Mouse (Mus musculus): ENCODE measurements around the gene Cd2.

Gene Cd2

DNA sequence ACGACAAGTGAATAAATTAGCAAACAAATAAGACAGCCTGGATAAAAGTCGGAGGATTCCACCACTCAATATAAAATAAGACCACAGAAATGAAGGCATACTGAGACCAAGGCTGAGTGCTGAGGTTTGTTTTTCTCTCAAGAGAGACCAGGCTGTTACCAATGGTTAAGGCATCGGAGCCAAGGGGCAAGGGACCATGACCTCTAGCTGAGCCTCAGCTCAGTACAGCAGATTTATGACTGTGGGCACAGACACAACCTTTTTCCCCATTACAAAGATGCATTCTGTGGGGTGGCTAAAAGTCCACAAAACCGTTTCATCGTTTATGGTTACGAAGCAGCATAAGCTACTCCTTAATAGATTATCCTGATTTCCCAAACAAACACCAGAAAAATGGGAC is 11.9 kb upstream of the Cd2 start:
- DNase-seq (ENCODE audit: low read depth, low spot score), result no peak
- H3K27me3 ChIP-seq (ENCODE audit: control insufficient read depth, insufficient read depth, low read length, poor library complexity, severe bottlenecking), result no peaks in the 10 kb centered on the region; the same call in 1 of the 2 replicates
- H3K36me3 ChIP-seq (ENCODE audit: control insufficient read depth, insufficient read depth, low read length, poor library complexity, severe bottlenecking), result no peaks in the 10 kb centered on the region

GRCm38 (mm10) chr3:101297221-101297620 is 9.5 kb upstream of the Cd2 start:
- H3K36me3 ChIP-seq (ENCODE audit: control insufficient read depth, insufficient read depth, low read length, poor library complexity, severe bottlenecking), result no peaks in the 10 kb centered on the region
- DNase-seq (ENCODE audit: low read depth, low spot score), result no peak
- no peaks in the 10 kb centered on the region; the same call in 1 of the 2 replicates for H3K27me3 ChIP-seq (ENCODE audit: control insufficient read depth, insufficient read depth, low read length, poor library complexity, severe bottlenecking)

DNA sequence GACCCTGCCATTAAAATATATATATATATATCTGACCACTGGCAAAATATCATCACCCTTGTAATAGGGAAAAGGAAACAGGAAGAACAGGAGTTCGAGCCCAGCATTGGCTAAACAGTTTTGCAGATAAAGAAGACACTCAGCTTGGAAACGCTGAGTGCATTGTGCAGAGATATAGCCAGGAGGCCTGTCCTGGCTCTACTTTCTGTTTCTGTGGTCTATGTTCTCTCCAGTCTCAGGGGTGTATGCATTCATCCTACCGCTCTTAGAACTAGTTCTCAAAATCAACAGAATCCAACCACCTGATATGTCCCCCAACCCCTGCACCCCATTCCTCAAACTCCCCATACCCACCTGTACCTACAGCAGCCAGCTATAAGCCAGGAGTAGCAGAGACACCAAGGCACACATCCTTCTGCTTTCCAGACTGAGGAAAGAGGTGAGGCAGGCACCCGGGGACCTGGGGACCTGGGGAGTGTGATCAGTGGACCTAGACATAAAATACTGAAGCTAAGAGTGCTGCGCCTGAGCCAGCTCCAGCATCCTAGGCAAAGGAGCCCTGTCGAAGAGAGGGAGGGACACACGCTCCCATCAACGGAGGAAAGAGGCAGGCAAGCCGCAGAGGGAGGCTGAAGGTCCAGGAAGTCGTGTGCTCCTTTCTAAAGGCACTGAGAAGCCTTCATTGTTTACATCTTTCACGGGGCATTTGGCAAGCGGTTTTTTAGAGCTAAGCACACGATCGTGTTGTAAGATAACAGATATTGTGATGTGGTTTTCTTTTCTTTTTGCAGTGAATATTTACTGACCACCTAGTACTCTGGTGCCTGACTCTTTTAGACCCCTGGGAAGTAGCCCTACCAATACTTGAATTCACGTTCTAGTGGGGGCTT is 8.4 kb upstream of the Cd2 start:
- no peaks in the 10 kb centered on the region; the same call in 1 of the 2 replicates for H3K27me3 ChIP-seq (ENCODE audit: control insufficient read depth, insufficient read depth, low read length, poor library complexity, severe bottlenecking)
- no peaks in the 10 kb centered on the region for H3K36me3 ChIP-seq (ENCODE audit: control insufficient read depth, insufficient read depth, low read length, poor library complexity, severe bottlenecking)
- DNase-seq (ENCODE audit: low read depth, low spot score), result no peak

DNA sequence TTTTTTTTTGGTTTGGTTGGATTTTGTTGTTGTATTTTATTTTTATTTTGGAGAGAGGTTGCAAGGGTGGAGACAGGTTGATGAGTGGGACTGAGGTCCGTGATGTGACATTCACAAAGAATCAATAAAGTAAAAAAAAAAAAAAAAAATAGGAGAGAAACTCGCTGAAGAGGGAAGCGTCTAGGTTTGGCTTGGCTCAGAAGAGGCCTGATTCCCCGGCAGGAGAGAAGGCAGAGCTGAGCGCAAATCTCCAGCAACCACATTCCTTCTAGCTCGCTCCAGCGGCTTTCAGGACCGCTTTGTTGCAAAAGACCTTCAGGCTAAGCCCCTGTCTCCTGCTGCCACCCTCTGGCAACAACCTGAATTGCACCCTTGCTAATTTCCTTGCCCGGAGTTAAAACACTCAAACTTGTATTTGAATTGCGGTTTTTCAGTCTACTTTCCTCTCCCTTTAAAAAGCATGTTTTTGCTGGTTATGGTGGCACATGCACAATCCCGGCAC is 7.7 kb upstream of the Cd2 start:
- peak; percentile 90 for DNase-seq (ENCODE audit: low read depth, low spot score)
- no peaks in the 10 kb centered on the region for H3K36me3 ChIP-seq (ENCODE audit: control insufficient read depth, insufficient read depth, low read length, poor library complexity, severe bottlenecking)
- H3K27me3 ChIP-seq (ENCODE audit: control insufficient read depth, insufficient read depth, low read length, poor library complexity, severe bottlenecking), result no peaks in the 10 kb centered on the region; the same call in 1 of the 2 replicates

GRCm38 (mm10) chr3:101294487-101295365 is 7.0 kb upstream of the Cd2 start:
- Histone ChIP-seq H3K36me3 (ENCODE audit: control insufficient read depth, insufficient read depth, low read length, poor library complexity, severe bottlenecking) (no peaks in the 10 kb centered on the region), H3K27me3 (ENCODE audit: control insufficient read depth, insufficient read depth, low read length, poor library complexity, severe bottlenecking) (no peaks in the 10 kb centered on the region)
- peak; percentile 43 for DNase-seq (ENCODE audit: low read depth, low spot score)

DNA sequence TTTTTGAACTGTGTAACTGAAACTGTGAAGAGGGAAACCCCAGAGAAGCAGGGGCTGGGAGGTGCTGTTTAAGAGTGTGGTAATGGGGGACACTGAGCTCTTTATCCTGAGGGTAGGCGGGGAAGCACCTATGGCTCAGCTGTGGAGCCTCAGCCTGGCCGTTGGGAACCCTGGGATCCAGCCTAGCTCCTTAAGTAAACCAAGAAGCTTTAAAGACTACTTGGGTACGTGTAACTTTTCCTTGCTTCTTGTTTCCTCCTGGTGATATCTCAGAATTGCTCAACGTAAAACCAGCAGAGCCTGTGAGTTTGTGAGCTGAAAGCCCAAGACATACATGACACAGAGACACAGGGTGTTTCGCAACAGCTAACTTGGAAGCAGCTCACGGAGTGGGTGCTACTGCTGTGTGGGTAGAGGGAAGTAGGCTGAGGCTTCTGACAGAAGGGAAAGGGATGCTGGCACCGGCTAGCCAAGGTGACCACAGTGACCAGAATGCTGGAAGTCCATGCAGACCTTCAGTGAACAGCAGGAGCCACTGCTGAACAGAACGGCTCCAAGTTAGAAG is 5.9 kb upstream of the Cd2 start:
- Histone ChIP-seq H3K36me3 (ENCODE audit: control insufficient read depth, insufficient read depth, low read length, poor library complexity, severe bottlenecking) (no peaks in the 10 kb centered on the region), H3K27me3 (ENCODE audit: control insufficient read depth, insufficient read depth, low read length, poor library complexity, severe bottlenecking) (no peaks in the 10 kb centered on the region)
- DNase-seq (ENCODE audit: low read depth, low spot score), result no peak

DNA sequence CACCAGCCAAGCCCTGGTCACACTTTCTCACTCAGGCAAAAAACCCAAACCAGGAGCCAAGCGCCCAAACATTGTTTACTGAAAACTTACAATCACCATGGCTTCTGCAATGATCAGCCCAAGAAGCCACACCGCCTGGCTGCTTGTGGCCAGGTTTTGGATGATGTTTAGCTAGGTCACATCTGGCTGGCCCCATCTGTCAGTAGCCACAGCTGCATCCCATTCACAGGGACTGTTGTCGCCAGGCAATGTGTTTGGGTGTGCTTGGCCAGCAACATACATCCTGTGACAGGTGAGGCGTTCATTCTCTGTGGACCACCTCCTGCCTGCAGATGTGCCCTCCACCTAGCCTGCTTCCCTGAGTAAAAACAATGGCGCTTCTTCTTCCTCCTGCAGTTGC is 4.9 kb upstream of the Cd2 start:
- H3K36me3 ChIP-seq (ENCODE audit: control insufficient read depth, insufficient read depth, low read length, poor library complexity, severe bottlenecking), result no peaks in the 10 kb centered on the region
- H3K27me3 ChIP-seq (ENCODE audit: control insufficient read depth, insufficient read depth, low read length, poor library complexity, severe bottlenecking), result no peaks in the 10 kb centered on the region
- DNase-seq (ENCODE audit: low read depth, low spot score), result peak; percentile 85

DNA sequence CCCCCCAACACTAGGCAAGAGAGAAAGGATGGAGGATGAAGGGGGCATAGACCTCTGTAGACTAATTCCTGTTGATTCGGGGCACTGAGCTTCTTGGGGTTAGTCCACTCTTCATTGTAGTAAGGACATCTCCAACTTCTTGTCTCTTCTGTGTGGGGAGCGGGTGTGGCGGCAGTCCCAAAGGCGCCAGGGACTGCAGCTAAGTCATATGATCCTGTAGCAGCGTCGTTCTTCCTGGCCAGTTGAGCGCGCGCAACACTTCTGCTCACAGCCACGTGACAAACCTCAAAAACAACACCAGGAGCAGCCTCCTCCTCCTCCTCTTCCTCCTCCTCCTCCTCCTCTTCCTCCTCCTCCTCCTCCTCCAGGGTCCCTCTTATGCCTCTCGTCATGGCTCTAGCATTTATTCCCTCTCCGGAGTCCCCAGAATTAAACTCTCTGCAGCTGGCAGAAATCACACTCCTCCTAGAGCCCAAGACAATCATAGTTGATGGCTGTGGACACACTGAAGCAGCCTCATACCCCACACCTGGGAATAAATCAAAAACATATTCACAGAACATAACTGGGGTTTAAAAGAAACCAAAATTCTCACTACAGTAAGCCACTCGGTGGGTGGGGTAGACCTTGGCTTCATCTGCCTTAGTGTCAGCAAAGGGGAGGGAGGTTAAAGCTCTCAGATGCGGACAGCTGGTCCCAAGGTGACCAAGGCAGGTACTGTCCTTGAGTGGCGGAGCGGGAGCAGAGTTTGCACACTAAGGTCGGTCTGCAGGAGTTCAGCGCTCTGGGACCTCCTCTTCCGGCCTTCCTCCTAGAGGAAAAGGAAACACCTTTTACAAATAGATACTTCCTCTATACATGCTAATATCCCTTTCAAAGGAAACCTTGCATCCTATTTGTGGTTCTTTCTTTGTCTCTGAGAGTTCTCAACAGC is 3.1 kb upstream of the Cd2 start:
- H3K36me3 ChIP-seq (ENCODE audit: control insufficient read depth, insufficient read depth, low read length, poor library complexity, severe bottlenecking), result no peaks in the 10 kb centered on the region; the same call in 1 of the 2 replicates
- DNase-seq (ENCODE audit: low read depth, low spot score), result peak; percentile 65
- no peaks in the 10 kb centered on the region for H3K27me3 ChIP-seq (ENCODE audit: control insufficient read depth, insufficient read depth, low read length, poor library complexity, severe bottlenecking)

GRCm38 (mm10) chr3:101290036-101290435 is 2.3 kb upstream of the Cd2 start:
- no peaks in the 10 kb centered on the region; the same call in 1 of the 2 replicates for H3K36me3 ChIP-seq (ENCODE audit: control insufficient read depth, insufficient read depth, low read length, poor library complexity, severe bottlenecking)
- DNase-seq (ENCODE audit: low read depth, low spot score), result peak; percentile 65
- no peaks in the 10 kb centered on the region for H3K27me3 ChIP-seq (ENCODE audit: control insufficient read depth, insufficient read depth, low read length, poor library complexity, severe bottlenecking)

GRCm38 (mm10) chr3:101289406-101289805 is 1.7 kb upstream of the Cd2 start:
- H3K36me3 ChIP-seq (ENCODE audit: control insufficient read depth, insufficient read depth, low read length, poor library complexity, severe bottlenecking), result peaks cover under 1% of the 10 kb centered on the region; the same call in 1 of the 2 replicates
- H3K27me3 ChIP-seq (ENCODE audit: control insufficient read depth, insufficient read depth, low read length, poor library complexity, severe bottlenecking), result no peaks in the 10 kb centered on the region
- peak; percentile 55 for DNase-seq (ENCODE audit: low read depth, low spot score)

GRCm38 (mm10) chr3:101286336-101287325 is 1.1 kb downstream of the Cd2 start:
- peak; percentile 44 for DNase-seq (ENCODE audit: low read depth, low spot score)

GRCm38 (mm10) chr3:101285851-101286250 is 1.9 kb downstream of the Cd2 start:
- H3K36me3 ChIP-seq (ENCODE audit: control insufficient read depth, insufficient read depth, low read length, poor library complexity, severe bottlenecking), result peaks cover 15% of the 10 kb centered on the region
- no peaks in the 10 kb centered on the region for H3K27me3 ChIP-seq (ENCODE audit: control insufficient read depth, insufficient read depth, low read length, poor library complexity, severe bottlenecking)
- no peak for DNase-seq (ENCODE audit: low read depth, low spot score)

More at GRCm38 (mm10) chr3:101286336-101287325, 1.1 kb downstream of the Cd2 start:
- Histone ChIP-seq H3K36me3 (ENCODE audit: control insufficient read depth, insufficient read depth, low read length, poor library complexity, severe bottlenecking) (peaks cover 15% of the 10 kb centered on the region), H3K27me3 (ENCODE audit: control insufficient read depth, insufficient read depth, low read length, poor library complexity, severe bottlenecking) (no peaks in the 10 kb centered on the region)

Measured in splenic B cell, adult 2 months (primary cell).